Mouse (Mus musculus) lung, adult 18-20 months (tissue): ENCODE measurements around the gene Fam136a.
"Not testable (repeated sequence)": the region's sequence is repeated elsewhere in the genome, so short reads cannot be mapped to it uniquely, and the experiment has no call there.

Experiments used
- DNase-seq, 2 experiments: peaks; one replicate each; pipeline ENCODE4 v3.0.0; 2022; ENCODE audit warnings: mixed read lengths in 2 of 2

Gene Fam136a

DNA sequence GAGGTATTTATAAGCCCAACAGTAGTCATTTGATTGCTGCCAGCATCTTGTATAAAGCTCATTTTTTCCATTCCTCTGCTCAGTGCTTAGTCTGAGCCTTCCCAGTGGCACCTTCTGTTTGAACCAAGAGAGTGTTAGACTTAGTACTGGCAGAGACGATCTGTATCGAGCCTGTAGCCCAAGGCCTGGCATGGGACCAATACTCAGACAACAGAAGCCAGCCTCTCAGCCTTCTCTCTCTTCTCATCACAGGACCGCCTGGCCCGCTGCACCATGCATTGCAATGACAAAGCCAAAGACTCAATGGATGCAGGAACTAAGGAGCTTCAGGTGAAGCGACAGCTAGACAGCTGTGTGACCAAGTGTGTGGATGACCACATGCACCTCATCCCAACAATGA, 3.0 kb downstream of the Fam136a start:
- DNase-seq, result no peak

GRCm38 (mm10) chr6:86370093-86370713, 4.8 kb downstream of the Fam136a start:
- DNase-seq, result peak in 1 of 2 experiments; percentile 14

DNA sequence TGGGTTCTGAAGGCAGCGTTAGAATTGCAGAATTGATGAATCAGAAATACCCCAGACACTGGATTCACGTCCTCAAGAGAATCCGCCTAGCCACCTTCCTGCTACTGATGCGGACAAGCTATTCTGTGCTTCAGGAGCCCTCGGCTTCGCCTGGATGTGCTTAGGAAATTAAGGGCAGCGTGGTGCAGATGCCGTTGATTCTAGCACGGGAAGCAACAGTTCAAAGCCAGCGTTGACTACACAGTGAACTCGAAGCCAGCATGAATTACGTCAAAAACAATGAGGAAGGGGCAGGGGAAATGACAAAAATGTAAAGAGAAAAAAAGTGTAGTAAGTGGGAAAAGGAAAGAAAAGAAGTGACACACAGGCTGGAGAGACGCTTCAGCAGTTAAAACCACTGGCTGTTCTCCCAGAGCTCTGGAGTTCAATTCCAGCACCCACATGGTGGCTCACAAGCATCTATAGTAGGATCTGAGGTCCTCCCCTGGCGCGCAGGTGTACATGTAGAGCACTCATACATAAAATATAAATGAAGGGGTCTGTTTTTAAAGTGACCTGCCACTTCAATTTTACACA, 5.4 kb downstream of the Fam136a start, which contains the start of gene Snrpg:
Gene Snrpg, plus strand, starts transcription at position 541 of the 576 bp plus-strand sequence.
- DNase-seq, result no peak

GRCm38 (mm10) chr6:86371340-86371911, 6.0 kb downstream of the Fam136a start:
- peak; percentile 95 to 96 for DNase-seq

- no peak for DNase-seq
Measured at GRCm38 (mm10) chr6:86371950-86372516, 6.6 kb downstream of the Fam136a start.

- DNase-seq, result no peak
Measured at GRCm38 (mm10) chr6:86373556-86373955, 8.1 kb downstream of the Fam136a start.

DNA sequence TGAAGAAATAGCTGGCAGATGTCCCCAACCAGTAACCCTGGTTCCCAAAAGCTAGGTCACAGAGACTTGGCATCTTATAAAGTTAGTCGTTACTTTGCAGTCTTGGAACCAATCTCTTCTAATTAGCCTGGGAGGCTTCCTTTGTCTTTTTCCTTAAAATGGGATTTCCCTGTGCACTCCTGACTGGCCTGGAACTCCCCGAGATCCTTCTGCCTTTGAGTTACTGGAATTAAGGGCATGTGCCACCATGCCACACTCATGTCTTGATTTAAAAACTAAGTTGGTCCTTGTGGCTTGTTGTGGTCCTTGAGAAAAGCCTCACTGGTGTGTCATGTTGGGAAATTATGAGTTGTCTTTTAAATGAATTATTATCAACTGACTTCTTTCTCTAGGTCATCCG, 12.9 kb downstream of the Fam136a start:
- DNase-seq, result no peak

- DNase-seq, result not testable (repeated sequence)
Measured at GRCm38 (mm10) chr6:86380112-86380511, 14.7 kb downstream of the Fam136a start.

DNA sequence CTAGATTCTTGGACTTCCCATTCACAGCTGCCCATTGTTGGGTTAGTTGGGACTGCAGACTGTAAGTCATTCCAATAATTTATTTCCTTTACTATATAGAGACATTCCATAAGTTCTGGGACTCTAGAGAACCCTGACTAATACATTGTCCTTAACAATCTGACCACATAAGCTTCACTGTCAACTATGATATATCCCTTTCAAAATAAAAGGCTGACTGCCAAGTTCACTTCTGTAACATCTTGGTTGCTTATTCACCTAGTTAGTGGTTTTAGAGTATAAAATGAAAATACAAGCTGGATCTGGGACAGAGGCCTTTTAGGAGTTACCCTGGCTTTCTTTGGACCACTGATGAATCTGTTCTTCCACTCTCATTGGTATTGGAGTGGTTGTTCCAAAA, 17.1 kb downstream of the Fam136a start:
- DNase-seq, result no peak

DNA sequence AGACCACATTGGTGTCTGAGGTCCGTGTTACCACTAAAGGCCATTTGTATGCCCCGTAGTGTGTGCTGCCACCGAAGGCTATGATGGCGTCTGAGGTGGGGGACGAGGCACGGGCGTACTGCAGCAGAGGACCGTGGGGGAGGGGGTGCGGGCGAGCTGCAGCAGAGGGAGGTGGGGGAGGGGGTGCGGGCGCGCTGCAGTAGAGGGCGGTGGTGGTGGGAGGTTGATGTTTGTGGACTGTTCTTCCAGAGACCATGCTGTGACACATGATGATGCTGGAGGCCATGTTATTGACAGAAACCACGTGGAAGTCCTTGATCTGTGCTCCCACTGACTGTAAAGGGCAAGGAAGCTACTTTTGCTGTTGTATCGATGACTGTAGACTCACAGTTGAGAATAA, 17.9 kb downstream of the Fam136a start:
- DNase-seq, result no peak

DNA sequence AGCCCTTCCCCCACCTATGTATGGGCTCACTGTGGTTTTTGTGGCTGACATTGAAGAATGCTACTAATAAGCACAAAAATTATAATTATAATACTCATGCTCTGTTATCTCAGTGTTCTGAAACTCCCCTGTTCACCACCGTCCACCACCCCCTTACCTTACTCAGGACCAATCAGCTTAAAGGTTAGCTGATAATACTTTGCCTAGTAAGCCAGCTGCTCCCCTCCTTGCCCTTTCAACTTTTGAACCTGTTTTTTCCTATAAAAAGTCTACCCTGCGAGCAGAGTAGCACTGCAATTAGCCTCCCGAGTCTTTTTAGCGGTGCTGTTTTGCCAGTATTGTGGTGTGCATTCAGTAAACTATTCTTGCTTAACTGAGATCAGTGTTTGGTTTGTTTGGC, 19.2 kb downstream of the Fam136a start:
- DNase-seq, result no peak

DNA sequence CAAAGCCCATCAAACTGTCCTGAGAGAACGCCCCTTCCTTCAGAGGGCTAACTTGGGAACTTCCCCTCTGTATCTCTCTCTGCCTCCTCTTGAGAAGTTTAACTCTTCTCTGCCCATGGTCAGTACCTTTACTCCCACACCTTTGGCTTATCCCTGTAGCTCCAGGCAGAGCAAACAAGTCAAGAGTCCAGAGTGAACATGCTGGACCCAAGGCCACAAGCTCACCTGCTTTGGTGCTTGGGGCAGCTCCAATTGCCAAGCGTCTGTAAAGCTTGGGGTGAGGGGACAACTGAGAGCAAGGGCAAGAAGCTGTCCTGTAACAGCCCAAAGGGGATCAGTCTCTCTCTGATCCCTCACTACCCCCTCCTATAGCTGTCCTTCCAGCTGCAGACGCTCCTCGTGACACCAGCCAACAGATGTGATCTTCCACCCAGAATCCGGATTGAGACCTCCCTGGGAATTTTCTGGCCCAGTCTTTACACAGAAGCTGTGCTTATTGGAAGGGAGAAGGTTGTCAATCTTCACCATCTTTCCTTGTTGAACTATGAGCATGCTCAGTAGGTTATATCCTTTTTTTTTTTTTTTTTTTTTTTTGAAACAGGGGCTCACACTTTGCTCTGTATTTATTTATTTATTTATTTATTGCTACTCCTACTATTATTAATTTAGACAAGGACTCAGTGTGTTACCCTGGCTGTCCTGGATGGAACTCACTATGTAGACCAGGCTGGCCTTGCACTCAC, 20.1 kb downstream of the Fam136a start:
- DNase-seq, result no peak

- no peak for DNase-seq
Measured at GRCm38 (mm10) chr6:86387313-86387712, 21.9 kb downstream of the Fam136a start.

GRCm38 (mm10) chr6:86388461-86388860, 23.0 kb downstream of the Fam136a start:
- DNase-seq, result no peak

DNA sequence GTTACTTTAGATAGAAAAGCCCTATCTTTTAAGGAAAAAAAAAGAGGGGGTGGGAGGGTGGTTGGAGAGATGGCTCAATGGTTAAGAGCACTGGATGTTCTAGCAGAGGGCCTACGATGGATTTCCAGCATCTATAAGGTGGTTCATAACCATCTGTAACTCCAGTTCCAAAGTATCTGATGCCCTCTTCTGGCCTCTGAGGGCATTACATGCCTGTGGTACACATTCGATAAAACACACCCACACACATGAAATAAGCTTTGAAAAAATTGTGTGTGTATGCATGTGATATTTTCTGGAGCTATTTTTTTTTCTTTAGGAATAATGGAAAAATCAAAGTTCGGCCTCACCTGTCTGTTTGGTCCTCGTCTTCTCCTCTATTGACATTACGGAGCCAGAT, 25.9 kb downstream of the Fam136a start:
- DNase-seq, result no peak

DNA sequence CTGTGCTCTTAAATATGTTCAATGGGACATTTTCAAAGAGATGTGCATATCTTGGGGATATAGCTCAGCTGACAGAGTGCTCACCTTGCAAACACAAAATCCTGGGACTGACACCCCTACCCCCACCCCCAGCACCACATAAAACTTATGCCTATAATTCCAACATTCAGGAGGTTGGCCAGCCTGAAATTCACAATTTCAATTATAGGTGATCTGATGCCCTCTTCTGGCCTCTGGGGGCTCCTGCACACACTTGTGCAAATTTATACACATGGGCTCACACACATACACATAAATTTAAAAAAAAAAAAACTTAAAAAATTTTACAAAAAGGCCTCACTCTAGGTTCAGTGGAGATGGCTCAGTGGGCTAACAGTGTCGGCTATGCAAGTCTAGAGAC, 27.7 kb downstream of the Fam136a start:
- DNase-seq, result no peak

DNA sequence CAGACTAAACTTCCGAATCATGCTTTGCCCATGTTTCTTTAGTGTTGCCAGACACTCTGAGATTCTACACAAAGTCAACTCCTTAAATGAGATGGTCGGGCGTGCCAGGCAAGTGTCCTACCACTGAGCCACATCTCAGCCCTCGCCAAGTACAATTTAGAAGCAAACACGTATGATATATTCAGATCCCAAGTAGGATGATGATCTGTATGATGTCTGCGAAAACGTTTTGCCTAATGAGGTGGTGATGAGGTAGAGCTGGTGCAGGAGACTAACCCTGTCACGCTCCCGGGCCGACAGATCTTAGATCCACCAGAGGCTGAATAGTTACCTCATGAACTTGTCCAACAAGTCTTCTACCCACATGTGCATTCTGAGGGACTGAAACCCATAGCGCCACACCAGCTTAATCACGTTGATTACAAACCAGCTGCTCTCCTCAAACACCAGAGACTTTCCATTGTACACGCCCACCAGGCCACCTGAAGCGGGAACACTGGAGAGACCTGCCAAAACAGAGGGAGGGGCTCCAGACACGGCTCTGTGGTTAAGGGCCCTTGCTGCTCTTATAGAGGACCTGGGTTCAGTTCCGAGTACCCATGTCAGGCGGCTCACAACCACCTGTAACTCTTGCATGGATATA, 28.8 kb downstream of the Fam136a start:
- no peak for DNase-seq

DNA sequence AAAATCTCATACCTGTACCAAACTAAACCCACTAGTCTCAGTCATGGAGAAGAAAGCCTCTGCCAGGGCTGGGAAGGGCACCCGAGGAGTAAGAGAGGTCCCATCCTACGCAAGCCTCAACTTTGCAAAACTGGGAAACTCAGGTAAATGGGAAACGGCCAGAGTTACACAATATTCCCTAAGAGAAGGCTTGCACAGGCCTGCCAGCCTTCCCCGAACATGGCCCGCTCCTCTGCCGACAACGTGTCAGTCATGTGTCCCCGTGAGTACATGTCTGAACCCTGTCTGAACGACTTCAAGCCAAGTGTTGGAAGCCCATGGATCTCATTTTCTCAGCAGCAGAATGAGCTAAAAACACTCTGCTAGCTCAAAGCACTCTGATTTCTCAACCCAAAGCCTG, 29.6 kb downstream of the Fam136a start:
- DNase-seq, result no peak

- DNase-seq, result no peak
Measured at GRCm38 (mm10) chr6:86395969-86396368, 30.5 kb downstream of the Fam136a start.

GRCm38 (mm10) chr6:86396581-86397256, 31.3 kb downstream of the Fam136a start, which contains the start of gene Pcyox1:
Pcyox1 (minus strand) TSS chr6:86397154.
- peak; percentile 86 to 89 for DNase-seq

DNA sequence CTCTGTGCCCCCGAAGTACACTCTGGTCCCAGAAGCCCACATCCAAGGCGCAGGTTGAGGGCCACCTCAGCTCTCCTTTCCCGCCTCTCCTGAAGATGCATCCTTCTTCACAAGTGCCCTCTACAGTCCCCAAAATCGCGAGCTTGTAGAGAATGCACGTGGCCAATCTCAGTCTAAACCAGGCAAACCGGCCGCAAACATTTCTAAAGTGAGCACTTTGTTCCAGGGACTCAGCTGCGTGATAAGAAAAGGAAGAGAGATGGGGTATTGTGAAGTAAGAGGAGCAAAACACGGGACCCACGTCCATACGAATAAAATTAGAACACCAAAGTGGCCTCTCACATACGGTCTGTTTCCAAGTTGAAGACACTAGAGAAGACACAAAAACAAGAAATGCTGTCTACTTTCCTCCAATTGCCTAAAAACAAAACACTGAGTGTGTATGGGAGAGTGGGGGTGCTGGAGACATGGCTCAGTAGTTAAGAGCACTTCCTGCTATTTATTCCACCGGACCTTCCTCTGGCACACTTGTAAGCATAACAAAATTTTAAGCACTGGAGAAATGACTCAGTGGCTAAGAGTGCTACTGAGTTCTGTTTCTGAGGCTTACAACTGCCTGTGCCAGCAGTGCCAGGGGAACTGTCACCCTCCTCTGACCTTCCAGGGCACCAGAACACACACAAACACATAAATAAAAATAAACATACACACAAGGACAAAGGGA, 32.0 kb downstream of the Fam136a start:
- no peak for DNase-seq

DNA sequence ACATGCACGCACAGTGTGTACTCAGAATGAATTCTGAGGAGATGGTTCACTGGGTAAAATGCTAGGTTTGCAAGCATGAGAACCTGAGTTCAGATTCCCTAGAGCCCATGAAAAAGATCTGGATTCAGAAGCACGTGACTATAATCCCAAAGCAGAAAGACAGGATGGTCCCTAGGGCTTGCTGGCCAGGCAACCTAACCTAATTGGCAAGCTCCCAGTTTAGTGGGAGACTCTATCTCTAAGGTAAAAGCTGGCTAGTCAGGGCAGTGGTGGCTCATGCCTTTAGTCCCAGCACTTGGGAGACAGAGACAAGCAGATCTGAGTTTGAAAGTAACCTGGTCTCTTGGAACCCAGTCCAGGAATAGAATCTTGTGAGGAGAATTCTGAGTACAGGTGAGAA, 33.5 kb downstream of the Fam136a start:
- DNase-seq, result no peak
